Mouse (Mus musculus) heart, postnatal 0 days (tissue): ENCODE results near the gene Rapgef2.

Source experiments
- CTCF ChIP-seq: IDR thresholded peaks from 2 replicates; pipeline ENCODE4 v1.5.1; 2016; ENCODE audit warnings: antibody characterized with exemption, control low read depth, low read depth
- EP300 ChIP-seq: IDR thresholded peaks from 2 replicates; pipeline ENCODE4 v1.6.1; 2016; ENCODE audit warnings: antibody characterized with exemption, low read depth

DNA sequence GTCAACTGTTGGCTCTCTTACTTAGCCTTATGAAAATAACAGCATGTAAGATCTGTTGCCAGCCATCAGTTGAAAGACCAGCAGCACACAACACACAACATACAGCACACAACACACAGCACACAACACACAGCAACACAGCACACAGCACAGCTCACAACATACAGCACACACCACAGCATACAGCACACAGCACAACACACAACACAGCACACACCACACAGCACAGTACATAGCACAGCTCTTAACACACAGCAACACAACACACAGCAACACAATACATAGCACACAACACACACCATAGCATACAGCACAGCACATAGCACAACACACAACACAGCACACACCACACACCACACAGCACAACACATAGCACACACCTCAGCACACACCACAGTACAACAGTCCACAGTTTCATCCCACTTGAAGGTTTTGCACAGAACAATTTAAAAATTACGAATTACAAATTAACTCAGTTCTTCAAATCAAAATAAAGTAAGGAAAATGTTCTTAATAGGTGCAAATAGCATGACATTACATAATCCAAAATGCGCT is 106.7 kb downstream of the Rapgef2 start:
- TF ChIP-seq CTCF (no peak), EP300 (no peak)
